Mouse (Mus musculus): ENCODE data around the gene Bag6. TPM values are rescaled to one million over a fixed set of nuclear protein-coding genes. Genes with fewer than 3 reads are reported as not detected.

Gene Bag6
- total RNA-seq, 2 experiments from 2014 or later, result 237 to 245 TPM

DNA sequence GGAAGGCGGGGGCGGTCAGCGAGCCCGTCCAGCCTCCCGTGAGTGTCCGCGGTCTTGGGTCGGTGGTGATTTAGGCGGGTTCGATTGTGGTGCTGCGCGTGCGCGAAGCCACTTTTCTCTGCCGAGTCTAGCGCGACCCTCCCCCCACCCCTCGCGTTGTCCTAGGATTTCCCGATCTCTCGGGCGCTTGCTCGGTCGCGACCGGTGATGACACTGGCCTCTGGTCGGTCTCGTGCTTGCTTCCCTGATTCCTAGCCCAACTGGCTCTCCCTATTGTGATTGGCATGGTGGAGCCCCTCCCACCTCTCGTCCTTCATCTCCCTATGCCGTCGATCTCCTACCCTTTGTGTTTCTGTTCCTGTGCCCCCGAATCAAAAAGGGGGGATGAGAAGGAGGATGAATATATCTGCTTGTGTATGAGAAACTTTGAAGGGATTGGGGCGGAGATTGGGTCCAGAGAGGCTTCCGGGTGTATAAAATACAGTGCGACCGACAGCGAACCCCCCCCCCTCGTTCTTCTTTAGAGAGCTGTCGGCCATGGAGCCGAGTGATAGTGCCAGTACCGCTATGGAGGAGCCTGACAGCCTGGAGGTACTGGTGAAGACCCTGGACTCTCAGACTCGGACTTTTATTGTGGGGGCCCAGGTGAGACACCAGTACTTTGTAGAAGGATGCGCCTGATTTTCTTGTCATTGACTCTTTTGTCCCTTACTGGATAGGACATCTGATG lies 778 bp downstream of the Bag6 start:
- no peak for DNase-seq
- intact Hi-C loops (cut with DNase I), result loop anchor here (1.0 kb wide), 1 partner anchor 28 kb away; no protein-coding TSS in a partner anchor

DNA sequence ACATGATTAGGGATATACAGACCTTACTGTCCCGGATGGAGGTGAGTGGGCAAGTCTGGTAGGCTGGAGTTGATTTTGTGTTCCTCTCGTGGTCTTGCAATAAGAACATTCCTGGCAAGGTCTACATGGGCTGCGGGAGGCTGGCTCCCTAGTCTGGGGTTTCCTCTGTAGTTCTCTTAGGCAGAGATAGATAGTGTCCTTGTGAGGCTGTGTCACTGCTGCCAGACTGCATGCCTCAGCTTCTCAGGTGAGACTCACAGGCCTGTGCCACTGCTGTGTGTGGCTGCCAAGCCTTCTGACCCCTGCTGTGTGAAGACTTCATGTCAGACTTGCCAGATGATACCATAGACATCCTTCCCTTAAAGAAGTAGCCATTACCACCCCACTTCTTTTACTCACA lies 4.3 kb downstream of the Bag6 start:
- intact Hi-C loops (cut with DNase I), result no loop called here
- DNase-seq, result no peak

DNA sequence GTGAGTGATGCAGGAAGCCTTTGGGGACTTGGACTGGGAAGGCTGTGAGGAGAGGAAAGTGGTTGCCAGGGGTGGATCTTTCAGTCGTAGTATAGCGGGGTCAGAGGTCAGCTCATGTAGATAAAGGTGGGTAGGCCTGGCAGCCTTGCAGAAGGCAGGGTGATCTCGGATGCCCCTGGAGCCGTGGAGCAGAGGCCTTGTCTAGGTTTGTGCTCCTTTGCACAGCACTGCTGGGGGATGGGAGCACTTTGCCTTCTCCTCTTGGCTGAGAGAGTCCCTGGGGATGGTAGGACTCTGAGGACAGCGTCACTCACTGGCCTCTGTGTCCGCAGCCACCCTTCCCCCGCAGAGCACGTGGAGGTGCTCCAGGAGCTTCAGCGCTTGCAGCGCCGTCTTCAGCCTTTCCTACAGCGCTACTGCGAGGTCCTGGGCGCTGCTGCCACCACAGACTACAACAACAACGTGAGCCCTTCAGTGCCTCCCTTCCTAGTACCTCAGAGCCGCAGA lies 5.6 kb downstream of the Bag6 start:
- intact Hi-C loops (cut with DNase I), result no loop called here
- no peak for DNase-seq

DNA sequence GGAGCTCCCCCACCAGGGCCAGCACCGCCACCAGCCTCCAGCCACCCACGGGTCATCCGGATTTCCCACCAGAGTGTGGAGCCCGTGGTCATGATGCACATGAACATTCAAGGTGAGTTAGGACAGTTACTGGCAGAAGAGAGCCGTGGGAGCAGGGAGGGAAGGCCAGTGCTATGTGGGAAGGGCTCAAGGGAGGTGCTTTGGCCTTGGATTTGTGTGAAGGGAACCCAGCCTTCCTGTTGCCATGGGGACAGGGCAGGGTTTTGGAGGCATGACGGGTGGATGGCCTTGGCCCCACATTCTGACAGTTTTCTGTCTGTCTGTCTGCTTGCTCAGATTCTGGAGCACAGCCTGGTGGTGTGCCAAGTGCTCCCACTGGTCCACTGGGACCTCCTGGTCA lies 7.0 kb downstream of the Bag6 start:
- intact Hi-C loops (cut with DNase I), result loop anchor here (2.0 kb wide), 1 partner anchor 15 kb away; no protein-coding TSS in a partner anchor
- DNase-seq, result no peak

DNA sequence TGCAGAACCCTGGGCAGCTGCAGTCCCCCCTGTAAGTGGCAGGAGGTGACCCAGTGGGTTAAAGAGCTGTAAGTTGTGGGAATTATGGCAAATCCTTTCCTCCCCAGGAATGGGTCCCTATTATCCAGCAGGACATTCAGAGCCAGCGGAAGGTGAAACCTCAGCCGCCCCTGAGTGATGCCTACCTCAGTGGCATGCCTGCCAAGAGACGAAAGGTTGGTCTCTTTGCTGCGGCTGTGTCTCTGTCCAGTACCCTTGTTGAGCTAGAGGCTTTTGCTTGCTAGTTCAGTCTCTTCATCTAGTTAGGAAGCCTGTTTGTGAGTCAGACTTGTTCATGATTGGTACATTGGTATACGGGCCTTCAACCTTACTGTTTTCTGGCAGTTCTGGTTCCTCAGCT lies 11.2 kb downstream of the Bag6 start:
- intact Hi-C loops (cut with DNase I), result no loop called here
- DNase-seq, result no peak

DNA sequence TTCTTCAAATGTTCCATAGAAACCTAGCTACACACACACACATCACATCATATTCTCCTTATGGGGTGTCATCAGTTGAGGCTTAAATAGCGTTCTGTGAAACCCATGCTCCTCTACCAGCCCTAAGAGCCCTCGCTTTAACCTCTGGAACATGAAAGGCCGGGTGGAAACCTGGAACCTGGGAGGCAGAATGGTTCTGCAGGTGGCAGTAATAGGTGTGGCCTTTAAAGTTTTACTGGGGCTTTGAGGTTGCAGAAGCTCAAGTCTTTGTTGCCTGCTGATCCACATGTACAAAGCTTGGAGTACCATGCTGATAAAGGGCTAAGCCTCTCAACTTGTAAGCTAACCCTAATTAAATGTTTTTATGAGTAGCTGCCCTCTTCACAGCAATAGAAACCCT lies 12.4 kb downstream of the Bag6 start:
- intact Hi-C loops (cut with DNase I), result no loop called here

DNA sequence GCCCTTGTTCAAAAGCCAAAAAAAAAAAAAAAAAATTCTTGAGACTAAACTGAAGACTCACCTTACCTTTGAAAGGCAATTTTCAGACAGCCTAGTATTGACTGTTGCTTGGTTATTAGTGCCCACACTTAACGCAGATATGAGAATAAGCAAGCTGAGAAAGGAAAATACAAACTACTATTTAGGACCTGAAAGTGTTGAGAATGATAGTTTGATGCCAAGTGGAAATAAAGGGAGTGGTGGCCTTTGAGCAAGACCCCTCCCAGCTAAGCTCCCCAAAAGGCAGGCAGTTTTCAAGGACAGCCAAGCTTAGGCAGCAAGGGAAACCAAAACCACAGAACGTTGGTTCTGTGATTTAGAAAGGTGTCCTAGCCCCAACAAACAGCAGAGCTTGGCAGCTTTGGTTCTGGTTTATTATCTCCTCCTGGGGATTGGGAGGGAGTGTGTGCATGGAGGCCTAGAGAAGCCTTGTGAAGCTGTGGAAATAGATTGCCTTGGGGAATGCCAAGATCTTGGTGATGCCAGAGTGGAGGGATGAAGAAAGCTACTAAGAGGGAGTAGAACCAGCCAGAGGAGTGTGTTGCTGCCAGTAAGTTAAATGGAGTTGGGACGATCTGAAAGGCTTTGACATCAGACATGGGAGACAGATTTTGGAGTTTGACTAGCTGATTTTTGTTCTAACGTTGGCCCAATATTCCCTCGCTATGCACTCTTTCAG lies 13.1 kb downstream of the Bag6 start:
- intact Hi-C loops (cut with DNase I), result no loop called here

More for the DNA sequence above, 12.4 kb downstream of the Bag6 start:
- DNase-seq, result no peak

DNA sequence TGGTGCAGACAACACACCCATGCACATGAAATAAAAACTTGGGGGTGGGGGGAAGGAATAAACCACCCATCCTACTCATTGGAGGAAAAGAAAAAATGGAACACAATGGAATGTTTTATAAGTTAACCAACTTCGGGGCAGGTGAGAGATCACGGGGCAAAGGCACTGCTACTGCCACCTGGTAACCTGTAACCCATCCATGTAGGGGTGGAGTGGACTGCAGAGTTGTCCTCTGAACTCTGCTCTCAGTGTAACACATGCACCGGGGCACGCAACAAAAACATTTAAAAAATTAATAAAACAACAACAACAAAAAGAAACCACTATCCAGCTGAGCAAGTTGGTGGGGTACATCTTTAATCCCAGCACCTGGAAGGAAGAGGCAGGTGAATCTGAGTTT lies 17.1 kb downstream of the Bag6 start:
- intact Hi-C loops (cut with DNase I), result loop anchor here (10.0 kb wide), 1 partner anchor 1037 kb away; the partner anchor contains the start of gene H2-DMa
- no peak for DNase-seq

More for the DNA sequence above, 13.1 kb downstream of the Bag6 start:
- DNase-seq, result no peak

DNA sequence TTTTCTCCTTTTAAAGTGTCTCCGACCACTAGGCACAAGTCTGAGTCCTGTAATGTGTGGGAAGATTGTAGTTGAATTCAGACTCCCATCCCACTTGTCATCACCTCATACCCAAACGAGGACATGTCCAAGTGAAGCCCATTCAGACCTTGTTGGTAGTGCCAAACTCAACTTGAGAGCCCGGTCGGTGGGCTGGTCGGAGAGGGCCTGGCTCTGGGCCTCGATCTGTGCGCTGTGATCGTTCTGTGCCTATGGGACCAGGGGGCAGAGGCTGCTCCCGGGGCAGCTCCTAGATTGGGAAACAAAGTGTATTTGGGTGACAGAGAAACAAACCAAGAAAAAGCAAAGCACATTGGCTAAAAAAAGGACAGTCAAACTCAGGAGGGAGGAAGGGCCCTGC lies 18.1 kb downstream of the Bag6 start:
- DNase-seq, result no peak
- intact Hi-C loops (cut with DNase I), result loop anchor here (10.0 kb wide), 1 partner anchor 1038 kb away; the partner anchor contains the start of gene H2-DMa

DNA sequence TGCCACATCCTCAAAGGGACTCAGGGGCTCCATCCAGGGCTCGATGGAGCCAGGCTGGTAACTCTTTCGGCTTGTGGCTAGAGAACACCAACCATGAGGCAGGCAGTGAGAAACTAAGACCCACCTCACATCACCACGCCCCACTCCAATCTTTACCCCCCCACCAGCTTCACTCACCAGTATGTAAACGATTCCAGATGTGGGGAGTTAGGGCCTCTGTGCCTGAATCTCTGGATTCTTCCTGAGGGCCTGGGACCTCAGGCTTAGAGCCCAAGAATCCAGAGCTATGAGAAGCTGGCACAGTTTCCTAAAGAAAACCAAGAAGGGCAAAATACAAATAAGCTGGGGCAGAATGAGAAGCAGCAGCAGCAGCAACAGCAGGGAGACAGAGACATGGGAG lies 19.0 kb downstream of the Bag6 start:
- intact Hi-C loops (cut with DNase I), result loop anchor here (10.0 kb wide), 1 partner anchor 1039 kb away; the partner anchor contains the start of gene H2-DMa
- no peak for DNase-seq

DNA sequence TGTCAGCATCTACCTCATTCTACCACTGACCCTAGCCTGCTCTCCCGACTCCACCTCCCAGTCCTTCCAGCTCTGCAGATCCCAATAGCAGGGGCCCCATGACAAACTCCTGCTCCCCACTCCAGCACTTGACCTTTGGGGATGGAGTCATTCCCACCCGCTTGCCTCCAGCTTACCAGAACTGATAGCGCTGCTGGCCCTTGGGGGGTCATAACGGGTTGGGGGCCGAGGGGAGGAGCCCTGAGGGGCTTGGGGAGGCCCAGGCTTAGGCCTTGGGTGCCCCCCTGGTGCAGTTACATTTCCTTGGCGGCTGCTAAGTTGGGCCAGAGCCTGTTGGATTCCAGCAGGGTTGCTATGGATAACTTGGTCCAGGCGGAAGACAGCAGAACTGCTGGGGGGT lies 19.6 kb downstream of the Bag6 start:
- no peak for DNase-seq
- intact Hi-C loops (cut with DNase I), result loop anchor here (10.0 kb wide), 1 partner anchor 1040 kb away; the partner anchor contains the start of gene H2-DMa

DNA sequence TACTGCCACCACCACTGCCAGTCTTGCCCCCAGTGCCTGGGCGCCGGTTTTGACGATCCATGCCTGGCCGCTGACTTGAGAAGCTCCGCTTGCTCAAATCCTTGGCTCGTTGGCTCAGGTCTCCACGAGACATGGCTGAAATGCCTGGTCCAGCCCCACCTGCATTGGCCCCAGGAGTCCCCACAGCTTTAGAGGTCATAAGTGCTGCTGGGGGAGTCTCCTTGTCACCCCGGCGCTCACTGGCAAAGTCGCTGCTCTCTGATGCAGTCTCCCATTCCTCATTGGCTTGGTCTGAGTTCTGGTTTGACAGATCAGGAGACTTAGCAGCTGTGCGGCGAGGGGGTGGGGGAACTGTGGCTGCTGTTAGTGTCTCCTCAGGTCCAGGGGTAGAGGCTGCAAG lies 20.5 kb downstream of the Bag6 start:
- intact Hi-C loops (cut with DNase I), result loop anchor here (10.0 kb wide), 1 partner anchor 1041 kb away; the partner anchor contains the start of gene H2-DMa

DNA sequence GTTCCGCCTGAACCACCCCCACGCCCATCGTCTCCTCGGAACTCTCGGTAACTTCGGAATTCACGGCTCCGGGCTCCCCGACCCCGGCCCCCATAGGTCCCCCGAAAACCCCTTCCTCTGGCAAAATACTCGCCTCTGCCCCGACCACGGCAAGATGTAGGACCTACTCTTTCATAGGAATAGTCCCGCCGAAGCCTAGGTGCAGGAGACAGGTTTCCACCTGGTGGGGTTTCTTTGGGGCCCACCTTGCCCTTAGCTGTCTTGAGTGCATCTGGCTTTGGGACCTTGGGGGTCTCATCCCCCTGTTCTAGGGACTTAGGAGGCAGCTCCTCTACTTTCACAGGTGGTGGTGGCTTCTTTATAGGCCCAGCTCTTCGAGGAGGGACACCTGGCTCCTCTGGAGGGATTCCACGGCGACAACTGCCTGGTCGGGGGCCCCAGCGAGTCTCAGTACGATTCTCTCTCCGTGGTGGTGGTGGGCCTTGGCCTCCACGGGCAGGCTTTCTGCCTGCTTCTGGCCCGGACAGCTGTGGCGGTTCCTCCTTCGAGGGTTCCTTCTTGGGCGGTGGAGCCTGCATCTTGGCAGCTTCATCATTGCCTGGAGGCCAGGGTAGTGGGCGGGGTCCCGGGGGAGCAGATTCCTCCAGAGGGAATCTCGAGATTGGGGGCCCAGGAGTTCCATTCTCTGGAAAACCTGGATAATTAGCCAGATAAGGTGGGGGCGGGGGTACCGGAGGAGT lies 21.7 kb downstream of the Bag6 start:
- intact Hi-C loops (cut with DNase I), result loop anchor here (2.0 to 10.0 kb wide), 2 partner anchors 14 to 1042 kb away; partner anchors contain the start of gene H2-DMa

More for the DNA sequence above, 20.5 kb downstream of the Bag6 start:
- no peak for DNase-seq

DNA sequence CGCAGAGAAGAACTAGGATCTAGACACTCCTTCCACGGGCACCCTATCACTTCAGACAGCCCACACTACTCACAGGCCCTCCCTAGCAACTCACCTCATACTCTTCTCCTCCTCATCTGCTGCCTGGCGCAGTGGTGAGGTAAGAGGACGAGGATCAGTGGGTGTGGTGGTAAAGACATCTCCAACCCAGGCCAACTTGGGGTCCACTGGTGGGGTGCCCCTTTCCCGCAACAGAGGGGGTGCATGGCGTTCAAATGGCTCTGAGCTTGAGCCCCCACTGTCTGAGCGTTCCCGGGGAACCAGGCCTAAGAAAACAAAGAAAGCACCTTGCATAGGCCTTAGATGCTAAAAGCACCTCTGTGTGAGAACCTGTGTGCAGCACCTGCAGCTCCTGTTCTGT lies 22.3 kb downstream of the Bag6 start:
- no peak for DNase-seq
- intact Hi-C loops (cut with DNase I), result loop anchor here (2.0 to 10.0 kb wide), 2 partner anchors 14 to 1042 kb away; partner anchors contain the start of gene H2-DMa

More for the DNA sequence above, 21.7 kb downstream of the Bag6 start:
- DNase-seq, result no peak

DNA sequence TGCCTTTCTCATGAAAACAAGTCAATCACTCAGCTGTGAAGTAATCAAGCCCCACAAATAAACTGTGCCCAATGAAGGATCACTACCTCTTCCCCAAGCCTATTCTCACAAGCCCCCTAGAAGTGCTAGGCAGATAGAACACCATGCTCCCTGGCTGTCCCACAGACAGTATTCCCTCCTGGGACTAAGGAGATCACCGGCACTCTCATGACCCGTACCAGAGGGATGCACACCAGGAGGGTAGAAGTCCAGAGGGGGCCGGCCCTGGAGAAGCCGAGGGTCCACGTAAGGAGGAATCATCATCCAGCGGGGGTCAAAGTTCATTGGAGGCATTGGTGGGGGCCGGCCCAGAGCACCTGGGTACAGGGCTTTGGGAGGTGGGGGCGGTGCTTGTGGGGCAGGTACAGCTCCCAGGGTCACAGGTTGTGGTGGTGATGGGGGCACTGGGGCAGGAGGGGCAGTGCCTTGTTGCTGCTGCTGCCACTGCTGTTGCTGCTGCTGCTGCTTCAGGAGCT lies 22.7 kb downstream of the Bag6 start:
- intact Hi-C loops (cut with DNase I), result loop anchor here (2.0 to 10.0 kb wide), 2 partner anchors 15 to 1043 kb away; partner anchors contain the start of gene H2-DMa
- no peak for DNase-seq

DNA sequence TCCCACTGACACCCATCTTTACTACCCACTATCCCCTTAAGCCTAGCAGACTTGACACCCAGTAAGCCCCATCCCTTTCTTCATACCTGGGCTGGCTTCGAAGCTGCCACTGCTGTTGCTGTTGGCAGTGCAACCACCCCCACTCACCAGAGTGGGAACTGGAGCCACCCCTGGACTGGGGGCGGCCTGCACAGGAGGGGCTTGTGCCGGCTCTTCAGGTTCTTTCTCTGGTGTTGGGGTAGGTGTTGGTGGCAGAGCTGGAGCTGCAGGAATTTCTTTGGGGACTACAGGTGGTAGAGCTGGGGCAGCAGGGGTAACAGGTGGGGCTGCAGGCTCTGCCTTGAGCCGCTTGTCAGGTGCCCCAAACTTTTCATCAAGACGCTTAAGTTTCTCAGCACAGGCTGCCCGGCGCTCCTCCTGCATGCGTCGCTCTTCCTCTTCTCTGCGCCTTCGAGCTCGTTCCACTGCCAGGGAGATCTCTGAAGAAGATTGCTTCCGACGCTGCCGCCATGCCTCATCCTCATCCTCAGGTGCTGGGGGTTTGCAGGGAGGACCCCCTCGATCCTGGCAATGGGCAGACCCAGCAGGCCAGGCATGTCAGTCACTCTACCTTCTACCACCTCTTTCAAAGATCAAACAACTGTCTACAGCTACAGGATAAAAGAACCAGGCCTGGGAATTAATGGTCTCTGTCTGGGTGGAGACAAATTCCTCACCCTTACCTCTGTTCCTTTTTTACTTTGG lies 24.0 kb downstream of the Bag6 start:
- intact Hi-C loops (cut with DNase I), result loop anchor here (10.0 kb wide), 1 partner anchor 1044 kb away; the partner anchor contains the start of gene H2-DMa
- no peak for DNase-seq

DNA sequence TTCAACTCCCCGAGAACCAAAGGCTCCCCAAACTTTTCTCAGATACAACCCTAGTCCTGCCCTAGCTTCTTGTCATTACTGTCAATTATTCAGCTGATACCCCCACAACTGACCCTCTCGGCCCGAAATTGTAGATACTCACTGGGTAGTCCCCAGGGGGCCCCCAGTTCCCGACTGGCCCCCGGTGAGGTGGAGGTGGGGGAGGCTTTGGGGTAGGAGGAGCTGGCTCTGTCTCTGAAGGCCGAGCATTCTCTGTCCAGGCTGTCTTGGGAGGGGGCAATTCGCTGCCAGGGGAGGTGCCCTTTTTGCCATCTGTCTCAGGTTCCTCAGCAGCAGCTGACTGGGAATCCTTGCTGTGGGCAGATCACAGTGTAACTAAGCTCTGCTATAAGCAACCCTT lies 24.7 kb downstream of the Bag6 start:
- intact Hi-C loops (cut with DNase I), result loop anchor here (5.0 to 10.0 kb wide), 2 partner anchors 32 to 1045 kb away; partner anchors contain the start of genes D17H6S53E and H2-DMa
- no peak for DNase-seq

DNA sequence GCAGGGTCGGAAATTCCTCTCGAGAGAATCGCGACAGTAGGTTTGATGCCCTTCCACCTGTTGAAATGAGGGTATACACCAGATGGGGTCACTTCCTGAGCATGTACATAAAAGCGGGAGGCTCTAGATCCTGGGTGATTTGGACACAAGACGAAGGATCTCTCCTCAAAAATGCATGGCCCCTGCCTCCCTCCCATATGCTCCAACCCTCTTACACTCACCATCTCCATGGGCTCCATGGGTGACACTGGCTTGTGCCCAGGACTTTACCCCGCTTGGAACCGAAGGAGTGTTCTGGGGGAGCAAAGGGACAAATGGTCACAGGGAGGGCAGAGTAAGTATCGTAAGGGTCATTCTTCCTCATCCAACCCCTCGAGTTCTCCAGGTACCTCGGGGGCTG lies 26.4 kb downstream of the Bag6 start:
- intact Hi-C loops (cut with DNase I), result loop anchor here (5.0 kb wide), 1 partner anchor 34 kb away; the partner anchor contains the start of gene D17H6S53E

DNA sequence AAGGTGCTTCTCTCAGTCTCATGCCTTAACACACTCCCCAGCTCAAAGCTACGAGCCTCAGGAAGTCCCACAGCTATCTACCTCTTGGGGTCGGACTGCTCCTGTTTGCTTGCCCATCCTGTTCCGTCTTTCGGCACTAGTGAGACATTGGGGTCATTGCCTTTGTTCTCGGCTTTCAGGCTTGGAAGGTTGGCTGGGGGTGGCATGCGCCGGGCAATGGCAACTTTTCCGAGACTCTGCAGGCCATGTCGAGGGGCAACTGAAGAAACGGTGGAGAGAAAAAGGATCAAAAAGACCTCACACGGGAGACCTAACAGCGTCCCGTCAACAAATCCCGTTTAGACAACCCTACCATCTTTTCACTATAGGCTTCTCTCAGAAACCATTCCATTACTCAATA lies 27.1 kb downstream of the Bag6 start:
- intact Hi-C loops (cut with DNase I), result loop anchor here (5.0 kb wide), 1 partner anchor 35 kb away; the partner anchor contains the start of gene D17H6S53E
- no peak for DNase-seq

More for the DNA sequence above, 26.4 kb downstream of the Bag6 start:
- DNase-seq, result no peak
